In genomic region chr13:26283397-26284072, GRCm38 (mm10) we compare ENCODE assay signal across 9 mouse cellular contexts.
A peak's percentile ranks its signal among the peaks of the same experiment; 100 is the strongest.
DNase-seq lines count a peak whose midpoint lies in the region; ATAC-seq and TF ChIP-seq lines count a peak whose summit lies in the region.
"Had no signal": no experiment of that assay in that cellular context is flagged by ENCODE, and none has a peak within 500 bp of the region (broad histone marks: within the 10 kb centered on the region; RNA-seq: fewer than 3 reads in every experiment).

No protein-coding gene starts in this region.

- H3K9ac ChIP-seq in lung, embryonic 14.5 days: no peak overlapping the region
- H3K9ac ChIP-seq in lung, postnatal 0 days (replicated peaks; ENCODE audit: low read depth): no peak overlapping the region
- no peak overlapping the region for H3K9ac ChIP-seq in hindbrain, embryonic 13.5 days
- H3K9ac ChIP-seq in limb, embryonic 15.5 days: no peak overlapping the region
- H3K9ac ChIP-seq: heart, embryonic 15.5 days had no signal

- H3K9me3 ChIP-seq in lung, embryonic 14.5 days (ENCODE audit: low read depth, low read length): no peaks in the 10 kb centered on the region
- H3K9me3 ChIP-seq in lung, postnatal 0 days (ENCODE audit: low read length): no peaks in the 10 kb centered on the region
- H3K9me3 ChIP-seq in hindbrain, embryonic 13.5 days: no peaks in the 10 kb centered on the region
- H3K9me3 ChIP-seq in limb, embryonic 15.5 days: no peaks in the 10 kb centered on the region
- H3K9me3 ChIP-seq: heart, embryonic 15.5 days had no signal

- no peaks in the 10 kb centered on the region for H3K27me3 ChIP-seq in lung, embryonic 14.5 days (ENCODE audit: insufficient read depth, low read length)
- H3K27me3 ChIP-seq in lung, postnatal 0 days (replicated peaks; ENCODE audit: insufficient read depth, low read length): no peaks in the 10 kb centered on the region
- H3K27me3 ChIP-seq in hindbrain, embryonic 13.5 days: no peaks in the 10 kb centered on the region
- H3K27me3 ChIP-seq in limb, embryonic 15.5 days: no peaks in the 10 kb centered on the region
- H3K27me3 ChIP-seq: heart, embryonic 15.5 days had no signal

- WGBS in lung, embryonic 14.5 days: 47% methylated on average over 6 of the region's 6 CpGs
- 61% methylated on average over 6 of the region's 6 CpGs for WGBS in lung, postnatal 0 days
- 64% methylated on average over 6 of the region's 6 CpGs for WGBS in hindbrain, embryonic 13.5 days
- 32% methylated on average over 6 of the region's 6 CpGs for WGBS in limb, embryonic 15.5 days

- H3K27ac ChIP-seq in lung, embryonic 14.5 days (ENCODE audit: low read depth): peak overlapping the region; percentile 20; the same call in 1 of the 2 replicates
- no peak overlapping the region for H3K27ac ChIP-seq in lung, postnatal 0 days (ENCODE audit: low read length)
- peak overlapping the region; percentile 24; the same call in 1 of the 2 replicates for H3K27ac ChIP-seq in hindbrain, embryonic 13.5 days
- peak overlapping the region; percentile 54 for H3K27ac ChIP-seq in limb, embryonic 15.5 days
- H3K27ac ChIP-seq: heart, embryonic 15.5 days; macrophage had no signal

- no peak overlapping the region for H3K4me2 ChIP-seq in lung, embryonic 14.5 days
- H3K4me2 ChIP-seq in lung, postnatal 0 days (replicated peaks; ENCODE audit: low read depth, low read length): no peak overlapping the region
- H3K4me2 ChIP-seq in hindbrain, embryonic 13.5 days: no peak overlapping the region
- no peak overlapping the region for H3K4me2 ChIP-seq in limb, embryonic 15.5 days
- H3K4me2 ChIP-seq: heart, embryonic 15.5 days had no signal

- ATAC-seq in lung, embryonic 14.5 days (ENCODE audit: insufficient read depth): peak; percentile 91
- ATAC-seq in lung, postnatal 0 days: no peak
- ATAC-seq in hindbrain, embryonic 13.5 days (ENCODE audit: low FRiP score): peak; percentile 57; the same call in 1 of the 2 replicates
- peak; percentile 78 for ATAC-seq in limb, embryonic 15.5 days (ENCODE audit: insufficient number of reproducible peaks, low FRiP score, low TSS enrichment, low read depth)
- ATAC-seq in erythroid progenitor cell, adult 5-6 weeks (replicated peaks; ENCODE audit: low FRiP score, poor library complexity, severe bottlenecking): no peak

- peak; percentile 53 for DNase-seq in lung, embryonic 14.5 days
- DNase-seq in lung, postnatal 0 days (ENCODE audit: low spot score): no peak
- DNase-seq in cerebellum, postnatal 14 days: peak; percentile 57 to 79
- no peak for DNase-seq in liver

- H3K4me3 ChIP-seq in lung, embryonic 14.5 days (ENCODE audit: low read depth, low read length): no peak overlapping the region
- H3K4me3 ChIP-seq in lung, postnatal 0 days (ENCODE audit: low read depth, low read length): no peak overlapping the region
- H3K4me3 ChIP-seq in hindbrain, embryonic 13.5 days: no peak overlapping the region
- H3K4me3 ChIP-seq in limb, embryonic 15.5 days: no peak overlapping the region
- H3K4me3 ChIP-seq: heart, embryonic 15.5 days had no signal

- TF ChIP-seq CTCF in lung, embryonic 14.5 days (IDR thresholded peaks at IDR 0.05; ENCODE audit: low read depth): no peak
- no peak for TF ChIP-seq CTCF in lung, postnatal 0 days (IDR thresholded peaks at IDR 0.05)

- no peaks in the 10 kb centered on the region for H3K4me1 ChIP-seq in lung, embryonic 14.5 days (ENCODE audit: insufficient read depth)
- no peaks in the 10 kb centered on the region for H3K4me1 ChIP-seq in lung, postnatal 0 days (ENCODE audit: insufficient read depth, low read depth, low read length)
- H3K4me1 ChIP-seq in hindbrain, embryonic 13.5 days (replicated peaks): no peaks in the 10 kb centered on the region
- peaks cover 8% of the 10 kb centered on the region for H3K4me1 ChIP-seq in limb, embryonic 15.5 days
- H3K4me1 ChIP-seq: heart, embryonic 15.5 days had no signal

- no peaks in the 10 kb centered on the region for H3K36me3 ChIP-seq in lung, embryonic 14.5 days (ENCODE audit: insufficient read depth)
- H3K36me3 ChIP-seq in lung, postnatal 0 days (ENCODE audit: insufficient read depth, low read length): no peaks in the 10 kb centered on the region
- H3K36me3 ChIP-seq in hindbrain, embryonic 13.5 days: no peaks in the 10 kb centered on the region
- H3K36me3 ChIP-seq in limb, embryonic 15.5 days: no peaks in the 10 kb centered on the region
- H3K36me3 ChIP-seq: heart, embryonic 15.5 days had no signal

- TF ChIP-seq EP300 in lung, postnatal 0 days (IDR thresholded peaks at IDR 0.05): no peak

Comparison
In these comparisons a context has a peak if more than half of its experiments do, and no peak if none do; other contexts are left out.
1. ATAC-seq: peak in lung, embryonic 14.5 days (single experiment), hindbrain, embryonic 13.5 days (single experiment) and limb, embryonic 15.5 days (single experiment); none in lung, postnatal 0 days (single experiment) and erythroid progenitor cell, adult 5-6 weeks (single experiment).
2. DNase-seq: peak in lung, embryonic 14.5 days (single experiment) and cerebellum, postnatal 14 days (2 of 2); none in lung, postnatal 0 days (single experiment) and liver (single experiment).